Mouse (Mus musculus) ES-E14 (cell line): ENCODE measurements around the gene Ywhaq.

Experiments used
- CHD2 ChIP-seq: IDR thresholded peaks from 2 replicates; pipeline ENCODE4 v1.6.1; 2014; ENCODE audit warnings: mild to moderate bottlenecking, low read depth, low read length, inconsistent platforms
- HCFC1 ChIP-seq: IDR thresholded peaks from 2 replicates; pipeline ENCODE4 v1.6.1; 2012; ENCODE audit warnings: low read length, inconsistent platforms, borderline replicate concordance; ENCODE audit not compliant: insufficient read depth
- MAFK ChIP-seq: IDR thresholded peaks from 2 replicates; pipeline ENCODE4 v1.6.1; 2014; ENCODE audit warnings: mild to moderate bottlenecking, low read depth, low read length, inconsistent platforms; ENCODE audit not compliant: insufficient read depth
- ZC3H11A ChIP-seq: IDR thresholded peaks from 2 replicates; pipeline ENCODE4 v1.6.1; 2012; ENCODE audit warnings: low read depth, mild to moderate bottlenecking, inconsistent platforms, low read length, borderline replicate concordance
- ZNF384 ChIP-seq: IDR thresholded peaks from 2 replicates; pipeline ENCODE4 v1.6.1; 2012; ENCODE audit warnings: low read depth, low read length, inconsistent platforms

- TF ChIP-seq HCFC1 (no peak), CHD2 (no peak), MAFK (no peak), ZC3H11A (no peak), ZNF384 (no peak)
These were observed 20.9 kb upstream of the Ywhaq start for GRCm38 (mm10) chr12:21438294-21438693.
